Mouse (Mus musculus) naive thymus-derived CD4-positive, alpha-beta T cell, adult 2 months (primary cell): Measurements from ENCODE around the gene Ube2n.
"Not testable (repeated sequence)": the region's sequence is repeated elsewhere in the genome, so short reads cannot be mapped to it uniquely, and the experiment has no call there.

Experiments
- DNase-seq: peaks from one replicate; pipeline ENCODE4 v3.0.0-alpha.2; 2011; ENCODE audit warnings: low read depth

Gene Ube2n

GRCm38 (mm10) chr10:95525871-95526270 lies 10.9 kb downstream of the Ube2n start:
- DNase-seq: no peak

DNA sequence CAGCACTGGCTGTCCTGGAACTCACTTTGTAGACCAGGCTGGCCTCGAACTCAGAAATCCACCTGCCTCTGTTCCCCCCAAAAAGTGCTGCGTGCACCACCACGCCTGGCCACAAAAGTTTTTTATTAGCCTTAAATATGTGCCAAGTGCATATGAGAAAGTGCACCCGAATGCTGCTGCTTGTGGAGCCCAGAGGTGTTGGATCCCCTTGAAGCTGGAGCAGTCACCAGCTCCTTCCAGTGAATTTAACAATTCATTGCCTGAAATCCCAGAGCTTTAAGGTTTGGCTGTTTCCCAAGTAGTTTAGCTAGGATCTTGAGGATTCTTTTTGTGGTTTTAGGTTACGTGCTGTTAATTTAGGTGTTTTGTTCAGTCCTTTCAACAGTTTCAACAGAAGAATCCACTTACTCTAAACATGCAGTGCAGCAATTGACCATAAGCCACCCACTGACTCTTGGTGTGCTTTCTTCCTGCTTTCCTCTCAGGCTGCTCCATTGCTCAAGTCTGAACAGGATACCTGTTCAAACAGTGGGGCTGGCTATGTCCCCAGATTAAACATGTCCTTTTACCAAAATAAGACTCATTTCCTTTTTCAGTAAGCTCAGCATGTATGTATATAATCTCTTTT lies 11.7 kb downstream of the Ube2n start:
- DNase-seq: no peak

GRCm38 (mm10) chr10:95530551-95531121 lies 15.7 kb downstream of the Ube2n start:
- DNase-seq: no peak

- DNase-seq: no peak
Observed at GRCm38 (mm10) chr10:95532916-95533315, 18.0 kb downstream of the Ube2n start.

- no peak for DNase-seq
Observed at GRCm38 (mm10) chr10:95533382-95533781, 18.4 kb downstream of the Ube2n start.

DNA sequence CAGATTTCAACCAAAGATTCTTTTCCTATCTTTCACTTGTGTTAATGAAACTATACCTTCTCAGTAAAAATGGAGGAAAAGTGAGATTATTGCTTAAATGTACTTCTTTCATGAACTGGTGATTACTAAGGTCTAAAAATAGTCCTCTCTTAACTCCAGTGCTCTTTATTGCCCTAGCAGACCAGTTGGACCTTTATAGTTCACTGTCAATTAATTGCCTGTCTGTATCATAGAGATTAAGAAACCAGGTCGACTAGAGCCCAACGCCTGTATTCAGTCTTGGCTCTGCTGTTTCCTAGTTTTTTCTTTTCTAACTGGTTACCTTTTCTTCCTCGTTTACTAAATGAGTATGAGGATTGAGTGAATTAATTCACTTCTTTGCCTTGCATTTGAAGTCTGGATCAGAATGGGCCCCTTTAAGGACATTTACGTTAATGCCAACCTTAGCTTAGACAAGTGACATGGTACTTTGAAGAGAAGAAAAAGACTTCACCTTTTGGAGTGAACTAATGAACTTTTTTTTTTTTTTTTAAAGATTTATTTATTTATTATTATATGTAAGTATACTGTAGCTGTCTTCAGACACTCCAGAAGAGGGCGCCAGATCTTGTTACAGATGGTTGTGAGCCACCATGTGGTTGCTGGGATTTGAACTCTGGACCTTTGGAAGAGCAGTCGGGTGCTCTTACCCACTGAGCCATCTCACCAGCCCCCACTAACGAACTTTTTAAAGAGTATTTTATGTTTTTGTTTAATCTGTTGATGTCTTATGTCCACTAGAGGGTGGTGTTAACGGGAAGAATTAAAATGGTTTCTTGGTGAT lies 20.7 kb downstream of the Ube2n start:
- no peak for DNase-seq

DNA sequence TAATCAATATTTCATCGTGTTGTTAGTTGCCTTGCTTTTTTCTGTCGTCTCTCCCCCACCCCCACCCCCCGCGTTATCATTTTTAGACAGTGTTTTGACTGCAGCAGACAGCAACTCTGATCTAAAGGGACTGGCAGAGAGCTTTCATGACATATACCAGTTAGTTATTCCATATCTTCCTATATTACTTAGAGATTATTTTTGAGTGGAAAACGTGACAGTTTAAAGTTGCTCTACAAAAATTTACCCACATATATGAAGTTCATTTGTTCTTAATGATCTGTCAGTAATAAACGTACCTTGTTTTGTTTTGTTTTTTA lies 21.2 kb downstream of the Ube2n start:
- no peak for DNase-seq

DNA sequence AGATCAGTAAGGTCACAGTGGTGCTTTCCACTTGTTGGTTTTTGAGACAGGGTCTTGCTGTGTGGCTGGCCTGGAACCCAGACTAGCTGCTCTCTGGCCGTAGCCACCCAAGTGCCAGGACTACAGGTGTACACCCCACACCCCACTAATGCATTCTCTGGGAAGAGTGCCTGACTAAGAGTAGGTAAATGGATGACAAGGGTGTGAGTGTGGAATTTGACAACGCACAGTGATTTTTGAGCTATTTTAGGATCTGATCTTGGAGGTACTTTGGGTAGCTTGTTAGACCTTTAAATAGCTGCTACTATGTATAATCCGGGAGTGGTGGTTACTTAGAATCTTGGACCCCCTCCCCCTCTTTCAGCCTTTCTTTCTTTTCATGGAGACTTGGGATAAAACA lies 24.3 kb downstream of the Ube2n start:
- DNase-seq: no peak

GRCm38 (mm10) chr10:95539841-95540240 lies 24.9 kb downstream of the Ube2n start:
- no peak for DNase-seq

- DNase-seq: no peak
Observed at GRCm38 (mm10) chr10:95542916-95543315, 28.0 kb downstream of the Ube2n start.

GRCm38 (mm10) chr10:95543377-95543776 lies 28.4 kb downstream of the Ube2n start:
- DNase-seq: no peak

GRCm38 (mm10) chr10:95544004-95544403 lies 29.1 kb downstream of the Ube2n start:
- DNase-seq: no peak

DNA sequence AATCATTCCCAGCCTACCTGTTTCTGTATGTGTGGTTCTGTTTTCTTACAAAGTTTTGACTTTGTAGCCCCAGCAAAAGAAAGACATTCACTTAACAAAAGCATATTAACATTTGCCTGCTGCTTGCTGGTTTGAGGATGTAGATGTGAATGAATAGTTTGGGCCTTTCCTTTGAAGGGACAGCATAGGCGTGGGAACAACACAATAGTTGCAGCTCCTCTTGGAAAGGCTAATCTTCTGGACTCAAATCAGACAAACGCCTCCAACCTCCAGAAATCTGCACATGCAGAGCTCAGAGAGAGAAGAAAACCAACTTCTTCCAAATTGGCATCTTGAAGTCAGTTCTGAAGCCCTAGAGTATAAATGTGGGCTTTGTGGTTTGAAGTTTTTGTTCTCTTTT lies 29.7 kb downstream of the Ube2n start:
- DNase-seq: no peak

- DNase-seq: no peak
Observed at GRCm38 (mm10) chr10:95545051-95545450, 30.1 kb downstream of the Ube2n start.

DNA sequence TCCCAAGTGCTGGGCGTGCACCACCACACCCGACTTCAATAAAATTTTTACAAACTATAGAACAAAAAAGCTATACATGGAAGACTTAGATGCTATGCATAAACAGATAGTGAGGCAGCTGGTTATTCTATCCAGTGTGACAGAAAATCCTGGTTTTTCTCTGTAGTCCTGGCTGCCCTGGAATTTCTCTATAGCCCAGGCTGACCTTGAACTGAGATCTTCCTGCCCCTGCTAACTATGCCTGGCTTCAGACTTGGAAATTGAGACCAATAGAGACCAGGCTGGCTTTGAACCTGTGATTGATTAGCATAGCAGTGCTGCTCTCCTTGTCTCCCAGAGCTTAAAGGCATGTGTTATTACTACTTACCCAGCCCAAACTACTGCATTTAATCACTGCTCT lies 31.2 kb downstream of the Ube2n start:
- no peak for DNase-seq

GRCm38 (mm10) chr10:95548154-95548826 lies 33.3 kb downstream of the Ube2n start:
- DNase-seq: no peak

- DNase-seq: not testable (repeated sequence)
Observed at GRCm38 (mm10) chr10:95549080-95549479, 34.1 kb downstream of the Ube2n start.

- peak; percentile 72 for DNase-seq
Observed at GRCm38 (mm10) chr10:95550506-95550905, 35.6 kb downstream of the Ube2n start.

GRCm38 (mm10) chr10:95551752-95552151 lies 36.8 kb downstream of the Ube2n start:
- DNase-seq: peak; percentile 44

DNA sequence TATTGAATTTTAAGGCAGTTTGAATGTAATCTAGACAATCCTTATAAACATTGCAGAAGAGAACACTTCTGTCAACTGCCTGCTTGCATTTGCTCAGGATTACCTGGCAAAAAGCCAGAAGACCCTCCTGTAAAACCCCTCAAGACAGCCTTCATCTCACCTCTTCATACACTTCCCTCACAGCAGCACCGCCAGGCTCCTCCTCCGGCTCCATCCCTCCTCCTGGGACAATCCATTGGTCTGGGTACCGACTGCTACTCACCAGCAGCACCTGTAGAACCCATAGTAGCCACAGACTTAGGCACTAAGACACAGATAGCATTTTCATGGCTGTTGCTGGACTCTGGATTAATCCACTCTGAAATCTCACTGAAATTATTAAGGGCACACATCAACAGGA lies 37.4 kb downstream of the Ube2n start:
- no peak for DNase-seq

GRCm38 (mm10) chr10:95555866-95556265 lies 40.9 kb downstream of the Ube2n start:
- DNase-seq: no peak

DNA sequence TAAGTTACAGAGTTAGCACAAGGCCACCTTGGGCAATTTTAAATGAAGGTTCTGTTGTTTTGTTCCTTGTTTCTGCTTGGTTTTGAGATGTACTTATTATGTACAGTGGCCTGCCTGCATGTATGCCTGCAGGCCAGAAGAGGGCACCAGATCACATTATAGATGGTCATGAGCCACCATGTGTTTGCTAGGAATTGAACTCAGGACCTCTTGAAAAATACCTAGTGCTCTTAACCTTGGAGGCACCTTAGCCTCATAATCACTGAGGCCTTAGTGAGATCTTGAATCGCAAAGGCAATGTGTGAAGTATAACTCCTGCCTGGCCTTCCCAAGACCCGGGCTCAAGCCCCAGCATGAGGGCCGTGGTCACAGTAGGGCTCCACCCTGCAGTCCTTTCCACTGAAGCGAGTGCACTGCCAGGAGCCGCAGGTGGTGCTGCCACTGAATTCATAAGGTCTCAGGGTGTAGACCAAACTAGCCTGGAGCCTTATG lies 42.4 kb downstream of the Ube2n start:
- DNase-seq: peak; percentile 68

DNA sequence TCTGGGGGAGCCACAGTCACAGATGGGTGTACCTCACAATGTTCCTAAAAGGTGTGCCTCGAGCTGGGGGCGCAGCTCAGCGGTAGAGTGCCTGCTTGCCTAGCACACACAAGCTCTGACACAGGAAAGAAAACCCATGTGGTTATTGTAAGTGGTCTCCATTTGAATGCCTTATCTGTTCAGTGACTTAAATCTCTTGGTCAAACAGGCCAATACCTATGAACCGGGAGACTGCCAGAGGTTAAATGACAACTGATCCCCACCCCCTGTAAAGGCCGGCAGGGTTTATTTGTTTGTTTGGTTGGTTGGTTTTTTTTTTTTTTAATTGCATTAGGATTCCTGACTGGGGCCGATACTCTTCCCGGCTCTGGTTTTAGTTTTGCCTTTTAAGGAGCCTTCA lies 44.5 kb downstream of the Ube2n start:
- no peak for DNase-seq
